Mouse (Mus musculus): ENCODE results near the gene Fzd7. TPM values are rescaled to one million over a fixed set of nuclear protein-coding genes. Genes with fewer than 3 reads are reported as not detected.

Gene Fzd7
- polyA plus RNA-seq, 1 experiment from 2014 or later = 3.4 TPM

GRCm38 (mm10) chr1:59523378-59523958 is 41.2 kb downstream of the Fzd7 start:
- Histone ChIP-seq H3K9ac (ENCODE audit: low read length) (no peak overlapping the region), H3K9me3 (replicated peaks; ENCODE audit: control insufficient read depth, low read length) (no peaks in the 10 kb centered on the region), H3K27me3 (replicated peaks; ENCODE audit: control insufficient read depth, insufficient read depth, low read length) (no peaks in the 10 kb centered on the region), H3K36me3 (ENCODE audit: control insufficient read depth, insufficient read depth, low read length) (no peaks in the 10 kb centered on the region), H3K4me3 (ENCODE audit: low read depth, low read length) (no peak overlapping the region), H3K4me1 (ENCODE audit: control insufficient read depth, insufficient read depth, low read length) (peaks cover 5% of the 10 kb centered on the region), H3K27ac (ENCODE audit: low read depth, low read length) (no peak overlapping the region), H3K4me2 (ENCODE audit: low read length) (no peak overlapping the region)
- 57% methylated on average over 5 of the region's 5 CpGs for WGBS
- ATAC-seq = no peak
- no peak for DNase-seq (ENCODE audit: low spot score)

- H3K9me3 ChIP-seq (replicated peaks; ENCODE audit: control insufficient read depth, low read length) = no peaks in the 10 kb centered on the region
- peak; percentile 41 for DNase-seq (ENCODE audit: low spot score)
- H3K36me3 ChIP-seq (ENCODE audit: control insufficient read depth, insufficient read depth, low read length) = no peaks in the 10 kb centered on the region
- H3K9ac ChIP-seq (ENCODE audit: low read length) = no peak overlapping the region
- peaks cover 5% of the 10 kb centered on the region for H3K4me1 ChIP-seq (ENCODE audit: control insufficient read depth, insufficient read depth, low read length)
- H3K27ac ChIP-seq (ENCODE audit: low read depth, low read length) = no peak overlapping the region
- no peak overlapping the region for H3K4me2 ChIP-seq (ENCODE audit: low read length)
- H3K27me3 ChIP-seq (replicated peaks; ENCODE audit: control insufficient read depth, insufficient read depth, low read length) = no peaks in the 10 kb centered on the region
- ATAC-seq = peak; percentile 52; the same call in 1 of the 2 replicates
- WGBS = 19% methylated on average over 2 of the region's 2 CpGs
- no peak overlapping the region for H3K4me3 ChIP-seq (ENCODE audit: low read depth, low read length)
Observed at GRCm38 (mm10) chr1:59524071-59524470, 41.8 kb downstream of the Fzd7 start.

- H3K36me3 ChIP-seq (ENCODE audit: control insufficient read depth, insufficient read depth, low read length) = no peaks in the 10 kb centered on the region
- DNase-seq (ENCODE audit: low spot score) (no peak), ATAC-seq (no peak)
- H3K9ac ChIP-seq (ENCODE audit: low read length) = no peak overlapping the region
- no peak overlapping the region for H3K4me2 ChIP-seq (ENCODE audit: low read length)
- no peak overlapping the region for H3K4me3 ChIP-seq (ENCODE audit: low read depth, low read length)
- H3K27ac ChIP-seq (ENCODE audit: low read depth, low read length) = no peak overlapping the region; the same call in 1 of the 2 replicates
- H3K4me1 ChIP-seq (ENCODE audit: control insufficient read depth, insufficient read depth, low read length) = peaks cover 5% of the 10 kb centered on the region
- no peaks in the 10 kb centered on the region for H3K9me3 ChIP-seq (replicated peaks; ENCODE audit: control insufficient read depth, low read length)
- H3K27me3 ChIP-seq (replicated peaks; ENCODE audit: control insufficient read depth, insufficient read depth, low read length) = no peaks in the 10 kb centered on the region
- 59% methylated on average over 3 of the region's 3 CpGs for WGBS
Observed at GRCm38 (mm10) chr1:59524759-59525158, 42.5 kb downstream of the Fzd7 start.

GRCm38 (mm10) chr1:59527219-59527618 is 45.0 kb downstream of the Fzd7 start:
- no peak overlapping the region for H3K9ac ChIP-seq (ENCODE audit: low read length)
- DNase-seq (ENCODE audit: low spot score) (no peak), ATAC-seq (no peak)
- WGBS = 91% methylated on average over 6 of the region's 6 CpGs
- no peaks in the 10 kb centered on the region for H3K36me3 ChIP-seq (ENCODE audit: control insufficient read depth, insufficient read depth, low read length)
- no peak overlapping the region for H3K27ac ChIP-seq (ENCODE audit: low read depth, low read length)
- no peak overlapping the region for H3K4me3 ChIP-seq (ENCODE audit: low read depth, low read length)
- no peaks in the 10 kb centered on the region for H3K27me3 ChIP-seq (replicated peaks; ENCODE audit: control insufficient read depth, insufficient read depth, low read length)
- no peaks in the 10 kb centered on the region for H3K9me3 ChIP-seq (replicated peaks; ENCODE audit: control insufficient read depth, low read length)
- no peak overlapping the region for H3K4me2 ChIP-seq (ENCODE audit: low read length)
- peaks cover 5% of the 10 kb centered on the region for H3K4me1 ChIP-seq (ENCODE audit: control insufficient read depth, insufficient read depth, low read length)

GRCm38 (mm10) chr1:59534976-59535810 is 53.0 kb downstream of the Fzd7 start:
- Histone ChIP-seq H3K36me3 (ENCODE audit: control insufficient read depth, insufficient read depth, low read length) (no peaks in the 10 kb centered on the region), H3K4me2 (ENCODE audit: low read length) (no peak overlapping the region), H3K9me3 (replicated peaks; ENCODE audit: control insufficient read depth, low read length) (no peaks in the 10 kb centered on the region), H3K9ac (ENCODE audit: low read length) (no peak overlapping the region), H3K27me3 (replicated peaks; ENCODE audit: control insufficient read depth, insufficient read depth, low read length) (no peaks in the 10 kb centered on the region), H3K27ac (ENCODE audit: low read depth, low read length) (peak overlapping the region; percentile 91), H3K4me3 (ENCODE audit: low read depth, low read length) (no peak overlapping the region), H3K4me1 (ENCODE audit: control insufficient read depth, insufficient read depth, low read length) (peaks cover 19% of the 10 kb centered on the region)
- WGBS = 9% methylated on average over 5 of the region's 5 CpGs
- peak; percentile 93 for DNase-seq (ENCODE audit: low spot score)
- ATAC-seq = peak; percentile 98

Other genes with a start within 250 kb of the Fzd7 start
- gene Als2, start 245.2 kb upstream of the Fzd7 start, polyA plus RNA-seq (2014; fragmentation: Nextera tagmentation; extraction: Ambion mirVana) = 10.7 and 17.4 TPM in 2 replicates
- gene Cdk15, start 225.5 kb upstream of the Fzd7 start, polyA plus RNA-seq (2014; fragmentation: Nextera tagmentation; extraction: Ambion mirVana) = 0.28 and 0.30 TPM in 2 replicates
- 5.5 and 6.2 TPM in 2 replicates for gene Gm973, start 33.8 kb downstream of the Fzd7 start, polyA plus RNA-seq (2014; fragmentation: Nextera tagmentation; extraction: Ambion mirVana)
- 473 and 528 TPM in 2 replicates for gene Sumo1, start 188.4 kb downstream of the Fzd7 start, polyA plus RNA-seq (2014; fragmentation: Nextera tagmentation; extraction: Ambion mirVana)
- gene Nop58, start 202.5 kb downstream of the Fzd7 start, polyA plus RNA-seq (2014; fragmentation: Nextera tagmentation; extraction: Ambion mirVana) = 137 and 152 TPM in 2 replicates